Mouse (Mus musculus) hindbrain, embryonic 11.5 days (tissue): ENCODE measurements around the gene Inpp4a. TPM values are rescaled to one million over a fixed set of nuclear protein-coding genes. Genes with fewer than 3 reads are reported as not detected.
A peak's percentile ranks its signal among the peaks of the same experiment; 100 is the strongest.

Source experiments
- ATAC-seq: fragments of 200-750 bp; cut with Nextera tagmentation; 2 replicates; pipeline ENCODE4 v1.8.0; 2017; ENCODE audit warnings: mild to moderate bottlenecking, moderate TSS enrichment, moderate library complexity; ENCODE audit not compliant: low FRiP score
- DNase-seq: peaks from one replicate; pipeline ENCODE4 v3.0.0-alpha.2; 2015; ENCODE audit warnings: low spot score
- H3K27ac ChIP-seq: fragments of 300-500 bp; sonication (generic); 2 replicates; pipeline ENCODE4 v1.5.1; 2014; ENCODE audit warnings: mild to moderate bottlenecking, low read depth, low read length
- H3K27me3 ChIP-seq: fragments of 300-500 bp; sonication (generic); 2 replicates; pipeline ENCODE4 v1.6.1; 2014; ENCODE audit warnings: mild to moderate bottlenecking, low read length, moderate library complexity, mixed read lengths; ENCODE audit not compliant: control insufficient read depth, insufficient read depth
- H3K36me3 ChIP-seq: fragments of 300-500 bp; sonication (generic); 2 replicates; pipeline ENCODE4 v1.6.1; 2014; ENCODE audit warnings: mild to moderate bottlenecking, low read length, moderate library complexity, mixed read lengths; ENCODE audit not compliant: control insufficient read depth, insufficient read depth
- H3K4me1 ChIP-seq: fragments of 300-500 bp; sonication (generic); replicated peaks from 2 replicates; pipeline ENCODE4 v1.6.1; 2014; ENCODE audit warnings: low read length, mixed read lengths; ENCODE audit not compliant: control insufficient read depth, insufficient read depth
- H3K4me2 ChIP-seq: fragments of 300-500 bp; sonication (generic); replicated peaks from 2 replicates; pipeline ENCODE4 v1.6.1; 2014; ENCODE audit warnings: mild to moderate bottlenecking, low read depth, low read length
- H3K4me3 ChIP-seq: fragments of 300-500 bp; sonication (generic); 2 replicates; pipeline ENCODE4 v1.5.1; 2014; ENCODE audit warnings: low read depth, low read length
- H3K9ac ChIP-seq: fragments of 300-500 bp; sonication (generic); 2 replicates; pipeline ENCODE4 v1.6.1; 2014; ENCODE audit warnings: low read depth, low read length
- H3K9me3 ChIP-seq: fragments of 300-500 bp; sonication (generic); 2 replicates; pipeline ENCODE4 v1.6.1; 2016; ENCODE audit warnings: low read length; ENCODE audit not compliant: control insufficient read depth
- WGBS: fragments of 180-500 bp; shearing (Covaris S2); extraction: QIAGEN DNeasy Blood & Tissue Kit; methylation state at CpG from one replicate; pipeline ENCODE4 v1.1.7; 2014; 5-methylcytosine and 5-hydroxymethylcytosine counted together
- polyA plus RNA-seq: library from polyadenylated mRNA; unstranded; fragments of >200 nt; fragmentation: Nextera tagmentation; extraction: Ambion mirVana; gene quantifications from 2 replicates; pipeline ENCODE4 v1.2.1, GENCODE M21; 2014

Inpp4a gene
- polyA plus RNA-seq, 1 experiment from 2014 or later: 27.2 TPM

- Histone ChIP-seq H3K36me3 (no peaks in the 10 kb centered on the region), H3K27ac (no peak overlapping the region), H3K4me2 (no peak overlapping the region), H3K4me1 (no peaks in the 10 kb centered on the region), H3K9ac (no peak overlapping the region), H3K4me3 (no peak overlapping the region), H3K9me3 (no peaks in the 10 kb centered on the region), H3K27me3 (no peaks in the 10 kb centered on the region)
- ATAC-seq (no peak), DNase-seq (peak; percentile 67)
- WGBS: 59% methylated on average over 4 of the region's 4 CpGs
These were observed 102.0 kb downstream of the Inpp4a start for GRCm38 (mm10) chr1:37401687-37402086.

GRCm38 (mm10) chr1:37405137-37405536 is 105.5 kb downstream of the Inpp4a start:
- 68% methylated on average over 2 of the region's 2 CpGs for WGBS
- DNase-seq: peak; percentile 7

DNA sequence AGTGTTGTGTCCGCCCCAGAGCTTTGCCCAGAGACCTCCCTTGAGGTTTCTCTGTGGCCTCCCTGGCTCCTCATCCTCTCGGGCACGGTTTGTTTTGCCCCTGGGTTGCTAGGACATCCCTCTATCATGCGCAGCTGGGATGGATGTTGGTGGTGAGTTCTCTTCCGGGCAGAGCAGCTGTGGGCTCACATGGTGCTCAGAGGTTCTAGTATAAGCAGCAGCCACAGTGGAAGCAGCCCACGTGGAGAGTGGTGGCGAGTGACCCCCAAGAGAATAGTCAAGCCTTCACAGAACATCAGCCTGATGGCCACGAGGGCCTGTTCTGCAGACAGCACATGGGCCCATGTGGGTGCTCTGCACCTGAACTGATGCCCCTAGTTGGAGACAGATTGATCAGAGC is 107.6 kb downstream of the Inpp4a start:
- Histone ChIP-seq H3K9ac (no peak overlapping the region), H3K27me3 (no peaks in the 10 kb centered on the region), H3K36me3 (no peaks in the 10 kb centered on the region), H3K4me1 (no peaks in the 10 kb centered on the region), H3K4me3 (no peak overlapping the region), H3K9me3 (no peaks in the 10 kb centered on the region), H3K4me2 (no peak overlapping the region), H3K27ac (no peak overlapping the region)
- WGBS: 84% methylated on average over 8 of the region's 8 CpGs
- DNase-seq (no peak), ATAC-seq (no peak)

More at GRCm38 (mm10) chr1:37405137-37405536, 105.5 kb downstream of the Inpp4a start:
- Histone ChIP-seq H3K27ac (no peak overlapping the region), H3K36me3 (no peaks in the 10 kb centered on the region), H3K27me3 (no peaks in the 10 kb centered on the region), H3K9me3 (no peaks in the 10 kb centered on the region), H3K9ac (no peak overlapping the region), H3K4me3 (no peak overlapping the region), H3K4me2 (no peak overlapping the region), H3K4me1 (no peaks in the 10 kb centered on the region)
- no peak for ATAC-seq

- no peak overlapping the region for H3K4me2 ChIP-seq
- ATAC-seq (no peak), DNase-seq (no peak)
- no peaks in the 10 kb centered on the region for H3K4me1 ChIP-seq
- H3K27ac ChIP-seq: no peak overlapping the region
- H3K9ac ChIP-seq: no peak overlapping the region
- H3K9me3 ChIP-seq: no peaks in the 10 kb centered on the region
- no peaks in the 10 kb centered on the region for H3K36me3 ChIP-seq
- 90% methylated on average over 8 of the region's 8 CpGs for WGBS
- H3K4me3 ChIP-seq: no peak overlapping the region
- H3K27me3 ChIP-seq: no peaks in the 10 kb centered on the region
These were observed 108.4 kb downstream of the Inpp4a start for GRCm38 (mm10) chr1:37408059-37408458.

DNA sequence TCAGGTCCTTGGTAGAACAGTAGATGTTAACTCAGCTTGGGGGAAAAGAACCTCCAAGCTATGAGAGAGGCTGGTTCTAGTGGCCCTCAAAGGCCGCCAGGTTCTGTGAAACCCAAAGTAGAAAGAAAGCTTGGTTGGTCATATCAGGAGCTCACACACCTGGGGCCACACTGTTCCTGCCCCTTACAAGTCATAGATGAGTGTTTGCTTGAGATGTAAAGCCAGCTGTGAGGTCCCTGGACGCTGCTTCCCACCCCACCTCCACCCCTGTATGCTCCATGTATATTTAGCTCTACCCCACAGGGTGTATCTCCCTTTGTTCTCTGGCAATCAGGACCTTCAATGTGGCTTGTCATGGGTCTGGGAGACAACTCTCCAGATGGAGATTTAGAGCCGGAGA is 109.0 kb downstream of the Inpp4a start:
- no peaks in the 10 kb centered on the region for H3K9me3 ChIP-seq
- DNase-seq (no peak), ATAC-seq (no peak)
- no peak overlapping the region for H3K4me3 ChIP-seq
- no peaks in the 10 kb centered on the region for H3K36me3 ChIP-seq
- no peak overlapping the region for H3K9ac ChIP-seq
- no peaks in the 10 kb centered on the region for H3K4me1 ChIP-seq
- no peaks in the 10 kb centered on the region for H3K27me3 ChIP-seq
- H3K4me2 ChIP-seq: no peak overlapping the region
- H3K27ac ChIP-seq: no peak overlapping the region
- WGBS: 85% methylated on average over 3 of the region's 3 CpGs

DNA sequence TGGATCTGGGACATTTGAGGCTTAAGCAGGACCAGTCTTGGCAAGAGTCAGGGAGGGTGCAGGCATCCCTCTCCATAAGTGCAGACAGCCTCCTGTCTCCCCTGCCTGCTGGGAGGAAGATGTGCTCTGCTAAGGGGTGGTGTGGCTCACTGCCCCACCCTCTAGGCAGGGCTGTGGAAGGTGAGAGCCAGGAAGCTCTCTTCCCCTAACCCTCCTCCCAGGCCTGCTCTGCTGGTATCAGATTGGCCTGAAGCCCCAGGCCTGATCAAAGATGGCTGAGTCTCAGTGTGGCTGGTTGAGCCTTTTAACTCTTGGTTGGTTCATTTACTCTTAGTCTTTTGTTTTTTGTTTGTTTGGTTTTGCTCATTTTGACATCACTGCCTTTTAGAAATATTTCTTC is 110.0 kb downstream of the Inpp4a start:
- Histone ChIP-seq H3K9ac (no peak overlapping the region), H3K9me3 (no peaks in the 10 kb centered on the region), H3K4me3 (no peak overlapping the region), H3K4me1 (no peaks in the 10 kb centered on the region), H3K27me3 (no peaks in the 10 kb centered on the region), H3K36me3 (no peaks in the 10 kb centered on the region), H3K27ac (no peak overlapping the region), H3K4me2 (no peak overlapping the region)
- no peak for DNase-seq
- no peak for ATAC-seq

DNA sequence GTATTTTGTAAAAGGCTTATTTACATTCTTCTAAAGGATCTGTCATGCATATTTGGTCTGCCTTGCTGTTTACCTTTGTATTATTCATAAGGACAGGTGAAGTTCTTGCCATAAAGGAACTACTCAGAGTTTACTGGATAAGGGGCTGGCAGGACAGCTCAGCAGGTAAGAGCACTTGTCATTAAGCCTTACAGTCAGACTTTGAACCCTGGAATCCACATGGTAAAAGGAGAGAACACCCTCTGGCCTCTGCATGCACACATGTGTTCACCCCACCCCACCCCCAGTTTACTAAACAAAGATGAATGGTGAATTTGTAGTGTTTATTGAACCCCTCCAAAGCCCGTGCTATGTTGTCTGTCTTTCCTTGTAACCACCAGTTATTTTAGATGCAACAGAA is 115.7 kb downstream of the Inpp4a start:
- ATAC-seq (no peak), DNase-seq (no peak)
- H3K4me3 ChIP-seq: no peak overlapping the region
- no peaks in the 10 kb centered on the region for H3K9me3 ChIP-seq
- 90% methylated on average over 1 of the region's 1 CpGs for WGBS
- H3K27ac ChIP-seq: no peak overlapping the region
- no peaks in the 10 kb centered on the region for H3K27me3 ChIP-seq
- H3K4me2 ChIP-seq: no peak overlapping the region
- H3K9ac ChIP-seq: no peak overlapping the region
- H3K4me1 ChIP-seq: no peaks in the 10 kb centered on the region
- H3K36me3 ChIP-seq: no peaks in the 10 kb centered on the region

- peak; percentile 52 for DNase-seq
- no peak overlapping the region for H3K27ac ChIP-seq
- 100% methylated on average over 1 of the region's 1 CpGs for WGBS
- no peak overlapping the region for H3K9ac ChIP-seq
- H3K27me3 ChIP-seq: no peaks in the 10 kb centered on the region
- H3K4me1 ChIP-seq: no peaks in the 10 kb centered on the region
- H3K9me3 ChIP-seq: no peaks in the 10 kb centered on the region
- no peak overlapping the region for H3K4me2 ChIP-seq
- H3K4me3 ChIP-seq: no peak overlapping the region
- H3K36me3 ChIP-seq: no peaks in the 10 kb centered on the region
- no peak for ATAC-seq
These were observed 119.8 kb downstream of the Inpp4a start for GRCm38 (mm10) chr1:37419420-37419819.

GRCm38 (mm10) chr1:37427144-37427875 is 127.6 kb downstream of the Inpp4a start:
- Histone ChIP-seq H3K4me1 (peaks cover 4% of the 10 kb centered on the region; the same call in 1 of the 2 replicates), H3K9ac (no peak overlapping the region), H3K4me3 (no peak overlapping the region), H3K4me2 (no peak overlapping the region), H3K9me3 (no peaks in the 10 kb centered on the region), H3K36me3 (no peaks in the 10 kb centered on the region; the same call in 1 of the 2 replicates), H3K27me3 (no peaks in the 10 kb centered on the region), H3K27ac (no peak overlapping the region)
- ATAC-seq (no peak), DNase-seq (no peak)
- WGBS: 95% methylated on average over 8 of the region's 8 CpGs
